Mouse (Mus musculus) embryonic facial prominence, embryonic 11.5 days (tissue): ENCODE results near the gene Iqsec1. TPM values are rescaled to one million over a fixed set of nuclear protein-coding genes. Genes with fewer than 3 reads are reported as not detected.

Source experiments
- ATAC-seq: fragments of 200-750 bp; cut with Nextera tagmentation; replicated peaks from 2 replicates; pipeline ENCODE4 v1.8.0; 2017; ENCODE audit warnings: low read depth; ENCODE audit not compliant: insufficient number of reproducible peaks, low FRiP score, low TSS enrichment
- DNase-seq: peaks from one replicate; pipeline ENCODE4 v3.0.0-alpha.2; 2015; ENCODE audit warnings: low spot score
- H3K27ac ChIP-seq: fragments of 300-500 bp; sonication (generic); replicated peaks from 2 replicates; pipeline ENCODE4 v1.5.1; 2014; ENCODE audit warnings: mild to moderate bottlenecking, low read depth, low read length, control low read depth
- H3K27me3 ChIP-seq: fragments of 300-500 bp; sonication (generic); 2 replicates; pipeline ENCODE4 v1.6.1; 2014; ENCODE audit warnings: mild to moderate bottlenecking, low read length, moderate library complexity, mixed read lengths; ENCODE audit not compliant: control insufficient read depth, insufficient read depth
- H3K36me3 ChIP-seq: fragments of 300-500 bp; sonication (generic); replicated peaks from 2 replicates; pipeline ENCODE4 v1.6.1; 2014; ENCODE audit warnings: low read depth, mild to moderate bottlenecking, low read length, moderate library complexity, mixed read lengths; ENCODE audit not compliant: control insufficient read depth, insufficient read depth
- H3K4me1 ChIP-seq: fragments of 300-500 bp; sonication (generic); 2 replicates; pipeline ENCODE4 v1.6.1; 2014; ENCODE audit warnings: low read length, mixed read lengths; ENCODE audit not compliant: control insufficient read depth, insufficient read depth
- H3K4me2 ChIP-seq: fragments of 300-500 bp; sonication (generic); 2 replicates; pipeline ENCODE4 v1.6.1; 2014; ENCODE audit warnings: low read depth, mild to moderate bottlenecking, control low read depth, low read length, moderate library complexity
- H3K4me3 ChIP-seq: fragments of 300-500 bp; sonication (generic); 2 replicates; pipeline ENCODE4 v1.5.1; 2014; ENCODE audit warnings: low read depth, low read length, control low read depth
- H3K9ac ChIP-seq: fragments of 300-500 bp; sonication (generic); replicated peaks from 2 replicates; pipeline ENCODE4 v1.6.1; 2014; ENCODE audit warnings: mild to moderate bottlenecking, control low read depth, low read length
- H3K9me3 ChIP-seq: fragments of 300-500 bp; sonication (generic); replicated peaks from 2 replicates; pipeline ENCODE4 v1.6.1; 2016; ENCODE audit warnings: mild to moderate bottlenecking, low read length, inconsistent platforms, mixed read lengths; ENCODE audit not compliant: control insufficient read depth
- WGBS: fragments of 180-500 bp; shearing (Covaris S2); extraction: QIAGEN DNeasy Blood & Tissue Kit; methylation state at CpG from one replicate; pipeline ENCODE4 v1.1.7; 2014; 5-methylcytosine and 5-hydroxymethylcytosine counted together
- polyA plus RNA-seq: library from polyadenylated mRNA; unstranded; fragments of >200 nt; fragmentation: Nextera tagmentation; extraction: Ambion mirVana; gene quantifications from 2 replicates; pipeline ENCODE4 v1.2.1, GENCODE M21; 2014

Iqsec1 gene
- polyA plus RNA-seq, 1 experiment from 2014 or later, result 6.1 TPM

- H3K4me1 ChIP-seq, result no peaks in the 10 kb centered on the region
- no peaks in the 10 kb centered on the region for H3K27me3 ChIP-seq
- DNase-seq (no peak), ATAC-seq (no peak)
- no peak overlapping the region for H3K9ac ChIP-seq
- H3K9me3 ChIP-seq, result no peaks in the 10 kb centered on the region
- no peak overlapping the region for H3K4me2 ChIP-seq
- no peaks in the 10 kb centered on the region for H3K36me3 ChIP-seq
- no peak overlapping the region for H3K27ac ChIP-seq
- no peak overlapping the region for H3K4me3 ChIP-seq
- 96% methylated on average over 2 of the region's 2 CpGs for WGBS
These were observed 148.5 kb downstream of the Iqsec1 start for GRCm38 (mm10) chr6:90839972-90840371.

DNA sequence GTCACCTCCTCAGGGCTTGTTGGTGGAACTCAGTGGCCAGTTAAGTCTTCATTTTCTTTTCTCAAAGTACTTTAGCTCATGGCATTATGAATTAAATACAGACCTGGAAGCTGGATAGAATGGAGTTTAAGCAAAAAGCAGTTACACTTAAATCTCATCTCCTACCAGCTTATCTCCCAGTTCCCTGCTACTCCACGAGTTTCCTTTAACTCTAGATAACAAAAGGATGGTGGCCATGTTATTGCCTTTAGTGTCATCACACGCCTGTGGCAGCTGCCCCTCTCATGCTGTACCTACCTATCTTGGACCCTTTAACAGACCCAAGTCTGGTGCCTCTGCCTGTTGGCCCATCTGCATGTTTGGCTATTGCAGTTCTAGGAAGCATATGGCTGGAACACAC lies 151.7 kb downstream of the Iqsec1 start:
- H3K9me3 ChIP-seq, result no peaks in the 10 kb centered on the region
- no peak for ATAC-seq

DNA sequence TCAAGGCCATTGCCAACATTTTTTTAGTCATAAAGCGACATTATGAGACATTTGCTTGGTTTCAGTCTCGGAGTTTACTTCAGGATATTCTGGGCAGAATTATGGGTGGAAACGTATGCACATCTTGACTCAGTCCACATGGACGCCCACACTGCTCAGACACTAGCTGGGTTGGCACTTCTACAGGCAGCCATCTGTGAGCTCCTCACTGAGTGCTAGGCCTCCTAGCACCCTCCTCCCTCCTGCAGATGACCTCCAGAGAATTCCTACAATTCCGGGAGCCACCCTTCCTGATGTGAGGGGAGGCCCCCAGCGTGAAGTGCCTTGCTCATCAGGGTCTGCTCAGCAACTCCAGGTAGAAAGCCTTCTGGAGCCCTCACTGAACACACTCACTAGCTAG lies 158.9 kb downstream of the Iqsec1 start:
- H3K27me3 ChIP-seq, result no peaks in the 10 kb centered on the region
- no peak overlapping the region for H3K27ac ChIP-seq
- no peak overlapping the region for H3K9ac ChIP-seq
- WGBS, result 84% methylated on average over 6 of the region's 6 CpGs
- no peak overlapping the region for H3K4me3 ChIP-seq
- no peak overlapping the region for H3K4me2 ChIP-seq
- ATAC-seq, result no peak
- no peaks in the 10 kb centered on the region for H3K4me1 ChIP-seq
- no peaks in the 10 kb centered on the region for H3K9me3 ChIP-seq
- no peaks in the 10 kb centered on the region for H3K36me3 ChIP-seq
- no peak for DNase-seq

More for the DNA sequence above, 151.7 kb downstream of the Iqsec1 start:
- no peaks in the 10 kb centered on the region for H3K4me1 ChIP-seq
- H3K27ac ChIP-seq, result no peak overlapping the region
- H3K27me3 ChIP-seq, result no peaks in the 10 kb centered on the region
- no peak overlapping the region for H3K9ac ChIP-seq
- no peaks in the 10 kb centered on the region for H3K36me3 ChIP-seq
- no peak overlapping the region for H3K4me3 ChIP-seq
- no peak overlapping the region for H3K4me2 ChIP-seq
- 70% methylated on average over 2 of the region's 2 CpGs for WGBS
- DNase-seq, result no peak

- no peaks in the 10 kb centered on the region for H3K27me3 ChIP-seq
- ATAC-seq, result no peak
- H3K36me3 ChIP-seq, result no peaks in the 10 kb centered on the region
- H3K9ac ChIP-seq, result no peak overlapping the region
- no peak overlapping the region for H3K4me3 ChIP-seq
- H3K27ac ChIP-seq, result no peak overlapping the region
- no peaks in the 10 kb centered on the region for H3K9me3 ChIP-seq
- WGBS, result 73% methylated on average over 2 of the region's 2 CpGs
- H3K4me1 ChIP-seq, result no peaks in the 10 kb centered on the region
- no peak for DNase-seq
- H3K4me2 ChIP-seq, result no peak overlapping the region
These were observed 163.4 kb downstream of the Iqsec1 start for GRCm38 (mm10) chr6:90825063-90825462.

DNA sequence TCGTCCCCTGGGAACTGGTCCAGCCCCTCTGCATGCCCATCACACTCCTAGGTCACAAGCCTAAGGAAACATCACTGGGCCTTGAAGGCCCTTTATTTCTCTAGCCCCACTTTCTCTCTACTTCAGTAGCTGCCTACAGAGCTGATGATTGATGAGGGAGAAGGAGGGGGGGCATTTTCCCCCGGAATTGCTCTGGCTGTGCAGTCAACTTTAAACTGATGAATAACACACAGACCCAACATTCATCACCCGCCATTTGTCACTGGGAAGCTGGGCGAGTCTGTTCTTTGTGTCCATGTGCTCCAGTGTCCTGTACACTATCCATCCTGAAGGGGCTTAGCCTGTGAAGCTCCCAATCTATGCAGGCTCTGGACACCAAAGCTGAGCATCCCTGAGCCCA lies 165.2 kb downstream of the Iqsec1 start:
- no peaks in the 10 kb centered on the region for H3K36me3 ChIP-seq
- WGBS, result 61% methylated on average over 4 of the region's 4 CpGs
- H3K4me2 ChIP-seq, result no peak overlapping the region
- no peak overlapping the region for H3K27ac ChIP-seq
- ATAC-seq (no peak), DNase-seq (no peak)
- H3K9ac ChIP-seq, result no peak overlapping the region
- no peaks in the 10 kb centered on the region for H3K9me3 ChIP-seq
- H3K4me3 ChIP-seq, result no peak overlapping the region
- H3K27me3 ChIP-seq, result no peaks in the 10 kb centered on the region
- no peaks in the 10 kb centered on the region for H3K4me1 ChIP-seq

DNA sequence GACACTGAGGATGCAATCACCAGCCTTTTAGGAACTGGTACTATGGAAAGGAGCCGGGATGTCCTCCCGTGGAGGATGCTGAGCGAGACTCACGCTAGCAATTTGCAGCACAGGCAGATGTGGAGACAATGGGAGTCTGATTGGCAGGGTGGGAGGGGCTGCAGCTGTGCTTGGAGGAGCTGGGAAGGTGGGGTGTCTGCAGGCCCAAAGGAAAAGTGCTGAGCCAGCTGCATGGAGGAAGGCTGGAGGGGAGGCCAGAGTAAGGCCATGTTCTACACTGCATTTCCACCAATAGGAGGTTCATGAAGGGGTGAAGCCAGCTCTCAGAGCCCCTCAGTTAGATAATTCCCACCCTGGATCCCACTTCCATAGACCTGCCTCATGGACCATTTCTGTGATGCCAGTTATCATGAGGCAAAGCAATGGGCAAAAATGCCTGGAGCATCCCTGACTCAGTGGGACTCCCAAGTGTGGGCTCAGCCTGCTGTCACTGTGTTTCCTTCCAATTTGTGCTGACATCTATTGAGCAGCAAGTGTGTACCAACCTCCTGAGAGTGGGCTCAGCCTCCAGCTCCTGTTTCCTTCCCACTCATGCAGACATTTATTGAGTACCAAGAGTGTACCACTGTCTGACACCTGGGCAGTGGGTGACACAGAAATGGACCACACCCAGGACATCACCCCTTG lies 166.4 kb downstream of the Iqsec1 start:
- ATAC-seq (no peak), DNase-seq (no peak)
- 35% methylated on average over 4 of the region's 4 CpGs for WGBS
- no peaks in the 10 kb centered on the region for H3K36me3 ChIP-seq
- no peak overlapping the region for H3K4me3 ChIP-seq
- no peak overlapping the region for H3K9ac ChIP-seq
- H3K4me1 ChIP-seq, result no peaks in the 10 kb centered on the region
- no peak overlapping the region for H3K27ac ChIP-seq
- H3K27me3 ChIP-seq, result no peaks in the 10 kb centered on the region
- H3K4me2 ChIP-seq, result no peak overlapping the region
- no peaks in the 10 kb centered on the region for H3K9me3 ChIP-seq

- Histone ChIP-seq H3K9me3 (no peaks in the 10 kb centered on the region), H3K27ac (no peak overlapping the region), H3K4me1 (no peaks in the 10 kb centered on the region), H3K4me3 (no peak overlapping the region), H3K4me2 (no peak overlapping the region), H3K36me3 (no peaks in the 10 kb centered on the region), H3K27me3 (no peaks in the 10 kb centered on the region), H3K9ac (no peak overlapping the region)
- DNase-seq (no peak), ATAC-seq (no peak)
- WGBS, result 73% methylated on average over 2 of the region's 2 CpGs
These were observed 168.6 kb downstream of the Iqsec1 start for GRCm38 (mm10) chr6:90819880-90820279.

DNA sequence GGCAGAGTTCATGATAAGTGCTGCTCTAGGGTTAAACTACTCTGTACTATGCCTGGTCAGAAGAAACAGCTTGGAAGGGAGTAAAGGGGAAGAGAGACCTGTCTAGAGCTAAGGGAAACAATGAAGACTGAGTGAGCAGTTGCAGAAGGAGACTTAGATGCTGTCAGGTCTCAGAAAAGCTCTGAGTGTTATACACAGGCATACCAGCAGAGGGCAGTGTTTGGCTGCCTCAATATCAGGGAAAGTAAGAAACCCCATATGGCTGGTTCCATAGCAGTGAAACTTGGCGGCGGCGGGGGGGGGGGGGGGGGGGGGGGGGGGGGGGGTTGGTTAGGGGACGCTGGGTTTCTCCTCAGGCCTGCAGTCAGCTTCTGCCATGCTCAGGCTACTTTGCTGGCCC lies 169.5 kb downstream of the Iqsec1 start:
- no peaks in the 10 kb centered on the region for H3K27me3 ChIP-seq
- H3K4me3 ChIP-seq, result no peak overlapping the region
- DNase-seq (peak; percentile 82), ATAC-seq (no peak)
- no peak overlapping the region for H3K9ac ChIP-seq
- no peak overlapping the region for H3K27ac ChIP-seq
- no peaks in the 10 kb centered on the region for H3K9me3 ChIP-seq
- WGBS, result 0% methylated on average over 1 of the region's 4 CpGs
- no peaks in the 10 kb centered on the region for H3K36me3 ChIP-seq
- no peak overlapping the region for H3K4me2 ChIP-seq
- H3K4me1 ChIP-seq, result no peaks in the 10 kb centered on the region
